24 mouse cellular contexts compared by ENCODE assay signal in the genomic region with DNA sequence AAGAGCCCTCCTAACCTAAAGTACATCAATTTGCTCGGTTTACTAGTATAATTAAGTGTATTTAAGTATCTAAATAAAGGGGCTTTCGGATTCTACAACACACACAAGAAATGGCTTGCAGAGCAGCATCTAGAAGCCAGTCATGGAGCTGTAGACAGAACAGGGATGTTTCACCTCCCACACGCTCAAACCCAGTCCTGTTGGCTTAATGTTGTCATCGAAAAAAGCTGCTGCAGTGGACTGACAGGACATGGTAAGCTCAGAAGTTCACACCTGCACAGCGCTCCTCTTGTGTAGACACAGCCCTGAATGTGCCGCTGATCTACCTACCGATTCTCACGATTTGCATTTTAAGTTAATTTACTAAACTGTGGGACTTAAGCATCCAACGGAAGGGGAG.
"Had no signal": no experiment of that assay in that cellular context is flagged by ENCODE, and none has a peak within 500 bp of the region (broad histone marks: within the 10 kb centered on the region; RNA-seq: fewer than 3 reads in every experiment).

No protein-coding gene starts in this region.

- H3K27ac ChIP-seq: heart, embryonic 13.5 days; heart, embryonic 15.5 days; hindbrain, embryonic 13.5 days; hindbrain, embryonic 15.5 days; hindbrain, postnatal 0 days; kidney, embryonic 15.5 days; kidney, postnatal 0 days; limb, embryonic 13.5 days; limb, embryonic 15.5 days; liver, embryonic 12.5 days had no signal

- DNase-seq: forebrain, postnatal 0 days; gastrocnemius, postnatal 14 days; gastrocnemius, postnatal 36 days; heart, adult 18-20 months; heart, postnatal 14 days; heart, postnatal 36 days; kidney, adult 11 months; kidney, adult 2 months; kidney, adult 9 months; kidney, postnatal 14 days; kidney, postnatal 36 days; layer of hippocampus, adult 9-11 months; layer of hippocampus, postnatal 36 days; left cerebral cortex, postnatal 4 days had no signal

- H3K4me3 ChIP-seq: heart, embryonic 13.5 days; heart, embryonic 15.5 days; hindbrain, embryonic 13.5 days; hindbrain, embryonic 15.5 days; kidney, embryonic 15.5 days; limb, embryonic 13.5 days; limb, embryonic 15.5 days; liver, embryonic 12.5 days had no signal
